Mouse (Mus musculus): ENCODE data around the gene Ggt7.
"Not testable (repeated sequence)": the region's sequence is repeated elsewhere in the genome, so short reads cannot be mapped to it uniquely, and the experiment has no call there.

Ggt7 gene

GRCm38 (mm10) chr2:155507721-155508470 lies 10.1 kb downstream of the Ggt7 start:
- DNase-seq (ENCODE audit: low spot score in 2 of 2) = no peak

DNA sequence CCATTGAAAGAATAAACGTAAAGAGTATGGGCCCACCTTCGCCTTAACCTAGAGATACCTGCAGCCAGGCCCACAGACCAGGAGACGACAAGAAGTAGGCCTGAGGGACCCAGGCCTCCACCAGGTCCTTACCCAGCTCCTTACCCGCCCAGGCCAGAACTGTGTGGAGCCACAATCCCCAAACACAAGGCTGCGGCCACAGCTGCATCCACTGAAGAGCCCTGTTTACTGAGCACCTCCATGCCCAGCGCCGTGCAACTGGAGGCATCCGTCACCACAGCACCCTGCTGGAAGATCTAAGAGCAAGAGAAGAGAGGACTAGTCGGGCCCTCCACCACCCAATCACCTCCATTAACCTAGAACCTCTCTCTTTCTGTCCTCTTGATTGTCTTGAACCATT lies 12.2 kb downstream of the Ggt7 start:
- no peak for DNase-seq (ENCODE audit: low spot score in 2 of 2)

DNA sequence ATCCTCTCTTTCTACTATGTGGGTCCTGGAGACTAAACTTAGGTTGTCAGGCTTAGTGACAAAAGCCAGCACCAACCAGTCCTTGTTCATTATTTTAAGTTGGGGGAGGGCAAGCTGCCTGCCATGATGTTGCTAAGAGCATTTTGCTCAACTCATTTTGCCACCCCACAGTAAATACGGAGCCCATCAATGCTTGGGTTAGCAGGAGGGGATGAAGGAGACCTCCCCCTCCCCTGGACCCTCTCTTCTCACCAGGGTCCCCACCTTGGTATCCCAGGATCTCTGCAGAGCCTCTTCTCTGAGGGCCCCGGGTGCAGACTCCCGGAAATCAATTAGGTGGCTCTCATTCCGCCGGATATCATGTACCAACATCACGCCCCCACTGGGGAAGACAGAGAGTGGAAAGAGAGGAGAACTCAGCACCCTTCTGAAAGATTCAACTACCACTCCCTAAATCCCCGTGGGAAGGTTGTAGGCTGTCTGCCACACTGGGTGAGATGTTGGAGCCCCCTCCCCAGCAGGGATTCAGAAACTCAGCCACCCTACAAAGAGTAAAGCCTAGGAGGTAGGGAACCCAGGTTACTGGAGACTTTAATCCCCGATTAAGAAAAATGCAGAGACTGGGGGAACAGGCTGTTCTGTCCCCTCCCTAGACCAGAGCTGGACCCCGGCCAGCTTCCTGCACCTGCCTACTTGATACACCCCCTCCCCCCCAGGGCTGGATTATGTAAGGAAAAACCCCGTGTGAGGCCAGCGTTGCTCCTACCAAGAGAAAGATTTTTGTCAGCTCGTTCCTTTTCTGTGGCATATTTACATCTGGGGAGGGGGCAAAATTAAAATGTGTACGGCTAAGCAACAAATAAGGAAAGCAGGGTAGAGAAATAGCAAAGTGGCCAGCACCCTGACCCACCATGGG lies 13.3 kb downstream of the Ggt7 start:
- no peak for DNase-seq (ENCODE audit: low spot score in 2 of 2)

DNA sequence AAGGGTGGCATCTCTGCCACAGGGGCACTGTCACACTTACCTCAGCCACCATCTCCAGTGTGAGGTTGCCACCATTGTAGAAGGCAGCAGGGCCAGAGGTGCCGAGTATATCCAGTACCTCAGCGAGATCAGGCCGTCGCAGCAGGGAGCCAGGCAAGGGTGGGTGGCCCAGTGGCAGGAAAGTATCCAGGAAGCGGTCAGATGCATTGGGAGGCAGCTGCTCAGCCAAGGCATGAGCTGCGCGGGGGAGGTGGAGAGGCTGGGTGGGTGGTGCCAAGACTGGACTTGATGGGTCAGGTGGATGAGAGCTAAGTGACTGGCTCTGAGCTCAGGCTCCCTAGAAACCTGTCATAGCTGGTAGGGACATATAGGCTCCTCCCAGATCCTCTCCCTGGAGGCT lies 15.4 kb downstream of the Ggt7 start:
- DNase-seq (ENCODE audit: low spot score in 2 of 2) = no peak

DNA sequence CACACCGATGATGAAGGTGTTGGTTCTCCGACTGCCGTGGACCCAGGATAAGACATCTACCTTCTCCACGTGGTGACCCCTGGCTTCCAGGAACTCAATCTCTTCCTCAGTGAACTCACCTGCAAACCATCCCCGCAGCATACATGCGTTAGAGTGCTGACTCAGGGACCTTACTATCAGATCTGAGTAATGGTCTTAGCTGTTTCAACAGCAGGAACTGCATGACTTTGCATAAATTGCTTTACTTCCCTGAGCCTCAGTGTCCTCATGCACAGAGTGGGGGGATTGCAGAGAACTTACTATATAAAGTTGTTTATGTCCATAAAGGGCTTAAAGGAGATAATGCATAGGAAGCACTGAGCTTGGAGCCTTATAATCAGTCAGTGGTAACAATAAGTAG lies 27.0 kb downstream of the Ggt7 start:
- DNase-seq (ENCODE audit: low spot score in 2 of 2) = no peak

- DNase-seq (ENCODE audit: low spot score in 2 of 2) = peak; percentile 51 to 70
Measured at GRCm38 (mm10) chr2:155482021-155482420, 36.0 kb downstream of the Ggt7 start.

DNA sequence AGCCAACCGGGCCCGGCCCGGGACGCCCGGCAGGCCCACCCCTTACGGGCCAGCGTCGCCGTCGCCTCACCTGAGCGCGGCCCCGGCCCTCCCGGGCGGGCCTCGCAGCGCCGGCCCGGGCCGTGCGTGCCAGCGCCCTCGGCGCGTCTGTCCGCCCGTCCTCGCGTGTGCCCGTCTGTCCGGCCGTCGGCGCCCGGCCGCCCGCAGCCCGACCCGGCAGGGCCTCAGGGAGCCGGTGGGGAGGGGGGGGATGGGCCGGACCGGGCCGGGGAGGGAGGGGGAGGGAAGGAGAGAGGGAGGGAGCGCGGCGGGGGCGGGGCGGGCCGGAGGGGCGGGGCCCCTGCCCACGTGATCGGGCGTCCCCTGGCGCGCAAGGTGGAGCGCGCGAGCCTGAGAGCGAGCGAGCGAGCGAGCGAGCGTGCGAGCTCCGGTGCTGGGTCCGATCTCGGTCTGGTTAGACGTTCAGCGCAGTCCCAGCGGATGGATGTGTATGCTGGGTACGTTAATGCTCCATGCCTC lies 44.4 kb downstream of the Ggt7 start, which contains the start of gene Ncoa6:
Gene Ncoa6 (minus strand): TSS at position 325 of the 519 bp plus-strand sequence.
- DNase-seq (ENCODE audit: low spot score in 2 of 2) = peak; percentile 36 to 54

DNA sequence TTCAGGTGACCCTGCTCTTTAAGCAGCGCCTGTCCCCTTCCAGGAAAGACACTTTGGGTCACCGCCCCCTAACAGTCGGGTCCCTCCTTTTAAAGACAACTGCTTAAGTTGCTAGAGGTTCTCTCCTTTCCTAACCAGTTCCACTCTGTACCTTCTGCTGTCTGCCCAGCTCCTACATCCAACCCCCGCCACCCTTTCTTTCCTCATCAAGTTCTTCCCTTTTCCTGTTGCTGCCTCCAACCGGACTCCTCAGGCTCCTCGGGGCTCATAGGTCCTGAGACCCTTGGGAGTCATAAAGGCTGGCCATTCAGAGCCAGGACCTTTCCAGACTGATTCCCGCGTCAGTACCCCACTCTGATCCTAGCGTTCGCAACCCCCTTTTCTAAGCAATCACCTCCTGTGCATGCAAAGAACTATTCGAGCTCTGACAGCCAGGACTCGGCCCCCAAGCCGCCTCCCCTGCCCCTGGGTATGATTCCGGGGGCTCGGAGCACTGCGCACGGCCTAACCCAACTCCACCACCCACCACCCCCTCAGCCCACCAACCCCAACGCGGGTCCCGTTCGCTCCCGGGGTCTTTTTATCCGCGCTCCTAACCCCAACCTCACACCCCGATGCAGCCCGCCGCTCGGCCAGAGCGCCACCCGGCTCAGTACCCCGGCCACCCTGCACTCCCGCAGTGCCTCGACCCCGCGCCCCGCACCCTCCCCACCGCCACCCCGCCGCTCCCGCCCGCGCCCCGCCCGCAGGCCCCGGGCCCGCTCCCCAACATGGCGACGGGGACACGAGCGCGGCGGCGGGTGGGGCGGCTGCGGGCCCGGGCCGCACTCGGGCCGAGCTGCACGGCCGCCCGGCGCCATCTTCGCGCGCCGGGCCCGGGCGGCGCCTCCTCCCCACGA lies 45.1 kb downstream of the Ggt7 start:
- DNase-seq (ENCODE audit: low spot score in 2 of 2) = peak; percentile 5 to 10

DNA sequence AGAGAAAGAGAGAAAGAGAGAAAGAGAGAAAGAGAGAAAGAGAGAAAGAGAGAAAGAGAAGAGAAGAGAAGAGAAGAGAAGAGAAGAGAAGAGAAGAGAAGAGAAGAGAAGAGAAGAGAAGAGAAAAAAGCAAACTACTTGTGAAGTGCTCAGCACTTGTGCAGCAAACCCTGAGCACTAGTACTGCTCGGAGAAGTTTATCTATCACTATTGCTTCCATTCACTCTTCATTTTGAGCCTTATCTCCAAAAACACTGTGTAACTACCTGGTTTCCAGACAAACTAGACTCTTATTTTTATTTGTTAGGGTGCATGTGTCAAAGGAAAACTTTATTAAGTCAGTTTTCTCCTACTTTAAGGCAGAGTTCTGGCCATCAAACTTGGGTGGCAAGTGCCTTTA lies 51.2 kb downstream of the Ggt7 start:
- DNase-seq (ENCODE audit: low spot score in 2 of 2) = no peak

DNA sequence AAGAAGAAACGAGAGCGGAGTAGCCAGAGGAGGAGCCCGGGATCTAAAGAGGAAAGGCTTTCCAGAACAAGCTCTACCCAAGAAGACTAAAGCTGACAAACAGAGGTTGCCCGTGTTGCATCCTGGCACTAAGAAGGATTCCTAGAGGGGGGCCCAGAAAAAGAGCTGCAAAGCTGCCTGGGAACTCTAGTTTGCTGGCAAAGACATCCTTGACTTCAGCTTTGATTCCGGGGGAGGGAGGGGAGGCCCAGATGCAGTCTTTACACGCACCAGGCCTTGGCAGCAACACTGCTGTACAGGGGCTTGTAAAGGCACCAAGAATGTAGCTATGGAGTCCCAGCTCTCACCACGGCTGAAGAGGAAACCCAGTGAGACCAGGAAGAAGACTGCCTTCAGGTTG lies 64.4 kb downstream of the Ggt7 start:
- DNase-seq (ENCODE audit: low spot score in 2 of 2) = no peak

DNA sequence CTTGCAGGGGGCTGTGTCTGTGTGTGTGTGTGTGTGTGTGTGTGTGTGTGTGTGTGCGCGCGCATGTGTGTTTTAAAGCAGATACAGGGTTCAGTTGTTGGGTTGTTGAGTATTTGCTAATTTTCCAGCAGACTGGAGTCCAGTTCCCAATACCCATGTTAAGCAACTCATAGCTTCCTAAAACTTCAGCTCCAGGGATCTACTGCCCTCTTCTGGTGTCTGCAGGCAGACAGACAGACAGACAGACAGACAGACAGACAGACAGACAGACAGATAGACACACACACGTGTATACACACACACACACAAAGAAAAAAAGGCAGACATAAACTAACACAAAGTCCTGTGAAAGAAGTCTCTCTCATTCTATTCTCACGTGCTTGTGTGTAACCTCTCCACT lies 66.8 kb downstream of the Ggt7 start:
- DNase-seq (ENCODE audit: low spot score in 2 of 2) = no peak

GRCm38 (mm10) chr2:155447906-155448305 lies 70.1 kb downstream of the Ggt7 start:
- not testable (repeated sequence) for DNase-seq (ENCODE audit: low spot score in 2 of 2)

GRCm38 (mm10) chr2:155443446-155443845 lies 74.6 kb downstream of the Ggt7 start:
- DNase-seq (ENCODE audit: low spot score in 2 of 2) = no peak

GRCm38 (mm10) chr2:155442916-155443315 lies 75.1 kb downstream of the Ggt7 start:
- DNase-seq (ENCODE audit: low spot score in 2 of 2) = no peak

Data from natural killer cell, adult 2 months (primary cell).